Mouse (Mus musculus) E14TG2a.4 (cell line): ENCODE results near the gene Klhl10.

Source experiments
- CTCF ChIP-seq: conservative IDR thresholded peaks from 2 replicates; pipeline ENCODE4 v1.5.1; 2014; ENCODE audit warnings: low read length
- NANOG ChIP-seq: IDR thresholded peaks from 2 replicates; pipeline ENCODE4 v1.6.1; 2014; ENCODE audit warnings: borderline replicate concordance, low read length, mixed read lengths
- POU5F1 ChIP-seq: IDR thresholded peaks from 2 replicates; pipeline ENCODE4 v1.6.1; 2014; ENCODE audit warnings: low read length, borderline replicate concordance

- TF ChIP-seq CTCF: no peak
- TF ChIP-seq POU5F1: no peak
- no peak for TF ChIP-seq NANOG
Observed at GRCm38 (mm10) chr11:100484461-100484860, 42.7 kb downstream of the Klhl10 start.
